8 mouse cellular contexts compared by ENCODE assay signal in the genomic region with DNA sequence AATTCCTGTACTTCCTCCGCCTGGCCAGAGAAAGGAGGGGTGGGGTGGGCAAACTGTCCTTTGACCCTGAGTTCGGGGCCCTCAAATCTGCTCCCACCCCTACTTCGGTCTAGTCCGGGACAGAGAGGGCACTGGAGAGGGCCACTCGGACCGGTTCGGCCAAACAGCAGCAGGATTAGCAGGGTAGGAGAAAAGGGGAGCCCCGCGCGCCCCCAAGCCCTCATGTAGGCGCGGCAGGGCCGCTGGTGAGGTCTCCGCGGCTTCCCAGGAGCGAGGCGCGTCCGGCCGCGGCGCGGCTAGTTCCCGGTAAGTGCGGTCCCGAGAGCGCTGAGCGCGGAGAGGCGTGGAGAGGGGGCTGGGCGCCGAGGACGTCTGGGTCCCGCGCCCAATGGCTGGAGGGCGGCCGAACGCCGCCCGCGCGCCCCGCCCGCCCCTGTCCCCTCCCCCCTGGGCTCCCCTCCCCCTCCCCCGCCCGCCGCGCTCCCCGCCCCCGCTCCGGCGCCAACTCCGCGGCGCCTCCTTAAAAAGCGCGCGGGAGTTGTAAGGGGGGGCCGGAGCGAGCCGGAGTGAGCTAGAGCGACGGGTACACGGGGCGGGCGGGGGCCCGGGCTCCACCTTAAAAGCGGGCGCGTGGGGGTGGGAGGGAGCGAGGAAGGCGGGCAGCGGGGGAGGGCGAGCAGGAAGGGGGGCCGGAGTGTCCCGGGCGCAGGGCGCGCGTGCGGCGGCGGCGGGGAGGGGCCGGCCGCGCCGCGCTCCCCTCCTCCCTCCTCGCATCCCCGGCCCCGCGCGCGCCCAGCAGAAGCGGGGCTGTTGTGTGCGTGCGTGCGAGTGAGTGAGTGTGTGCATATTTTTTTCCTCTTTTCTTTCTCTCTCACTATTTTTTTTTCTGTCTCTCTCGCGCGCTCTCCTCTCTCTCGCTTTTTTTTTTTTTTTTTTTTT. TPM values are rescaled to one million over a fixed set of nuclear protein-coding genes. Genes with fewer than 3 reads are reported as not detected.
DNase-seq lines count a peak whose midpoint lies in the region; ATAC-seq lines count a peak whose summit lies in the region.

No protein-coding gene starts in this region.

- peak overlapping the region; percentile 91 for H3K27ac ChIP-seq in hindbrain, embryonic 15.5 days (replicated peaks)

- no peaks in the 10 kb centered on the region for H3K9me3 ChIP-seq in hindbrain, embryonic 15.5 days
- no peaks in the 10 kb centered on the region for H3K9me3 ChIP-seq in megakaryocyte, embryonic 14.5 days

- peaks cover 31% of the 10 kb centered on the region for H3K4me1 ChIP-seq in hindbrain, embryonic 15.5 days (replicated peaks)
- peaks cover 46% of the 10 kb centered on the region for H3K4me1 ChIP-seq in megakaryocyte, embryonic 14.5 days

- under 1% methylated on average over 51 of the region's 103 CpGs for WGBS in hindbrain, embryonic 15.5 days

- H3K4me3 ChIP-seq in hindbrain, embryonic 15.5 days: peak overlapping the region; percentile 74
- H3K4me3 ChIP-seq in megakaryocyte, embryonic 14.5 days (replicated peaks): peak overlapping the region; percentile 91

- peak; percentile 30 for ATAC-seq in activated CD4-positive, CD25-positive, alpha-beta regulatory T cell, adult 4 months
- peak; percentile 73 for ATAC-seq in hindbrain, embryonic 15.5 days (ENCODE audit: low FRiP score, low read depth)

- peak overlapping the region; percentile 81 for H3K9ac ChIP-seq in hindbrain, embryonic 15.5 days

- intact Hi-C loops in left cerebral cortex, postnatal 10 days (cut with DNase I): no loop called here

- H3K27me3 ChIP-seq in hindbrain, embryonic 15.5 days: peaks cover 14% of the 10 kb centered on the region
- H3K27me3 ChIP-seq in megakaryocyte, embryonic 14.5 days (replicated peaks): no peaks in the 10 kb centered on the region

- peaks cover 22% of the 10 kb centered on the region for H3K36me3 ChIP-seq in hindbrain, embryonic 15.5 days
- H3K36me3 ChIP-seq in megakaryocyte, embryonic 14.5 days (replicated peaks; ENCODE audit: low read length): peaks cover 62% of the 10 kb centered on the region

- H3K4me2 ChIP-seq in hindbrain, embryonic 15.5 days: peak overlapping the region; percentile 92

- DNase-seq in cerebellum, postnatal 36 days: peak; percentile 72 to 86
- peak; percentile 89 for DNase-seq in gastrocnemius, adult 18-20 months (ENCODE audit: low spot score)
- peak; percentile 66 to 95 for DNase-seq in left cerebral cortex, postnatal 10 days (ENCODE audit: extremely low spot score in 1 of 2, low spot score in 2 of 2)
- DNase-seq in right cerebral cortex, adult 2 months (ENCODE audit: low spot score in 2 of 2): peak; percentile 68 to 82
- peak; percentile 93 for DNase-seq in urinary bladder, adult 2 months (ENCODE audit: low spot score)

RNA-seq across cellular contexts. Expression of gene Samd1, which starts 0.6 kb away (rescaled TPM):
- 1 to 10 TPM; 5.5 to 5.9 TPM for polyA plus RNA-seq in activated CD4-positive, CD25-positive, alpha-beta regulatory T cell, adult 4 months (2017; shearing (Covaris generic))
- 10 to 100 TPM; 12.3 to 16.9 TPM for total RNA-seq in gastrocnemius, adult 18-20 months (2021)
- 6.2 and 7.3 TPM in 2 replicates for polyA plus RNA-seq in hindbrain, embryonic 15.5 days (2015; fragmentation: Nextera tagmentation; extraction: Ambion mirVana)
- total RNA-seq in left cerebral cortex, postnatal 10 days (2021): 10 to 100 TPM; 56.4 to 59.1 TPM
- polyA plus RNA-seq in megakaryocyte, embryonic 14.5 days (2012; ENCODE audit: insufficient read depth, low replicate concordance): 72.0 and 104 TPM in 2 replicates
- 34.5 and 36.0 TPM in 2 replicates for polyA plus RNA-seq in urinary bladder, adult 2 months (2012; rRNA removed)

RNA-seq across cellular contexts. Expression of gene 1700067K01Rik, which starts 4.5 kb away (rescaled TPM):
- under 1 TPM in 1 of 2 experiments, not detected in 1; 0.95 TPM for polyA plus RNA-seq in activated CD4-positive, CD25-positive, alpha-beta regulatory T cell, adult 4 months (2017; shearing (Covaris generic))
- total RNA-seq in gastrocnemius, adult 18-20 months (2021): not detected
- 0.47 and 0.75 TPM in 2 replicates for polyA plus RNA-seq in hindbrain, embryonic 15.5 days (2015; fragmentation: Nextera tagmentation; extraction: Ambion mirVana)
- under 1 TPM; 0.34 to 0.65 TPM for total RNA-seq in left cerebral cortex, postnatal 10 days (2021)
- polyA plus RNA-seq in megakaryocyte, embryonic 14.5 days (2012; ENCODE audit: insufficient read depth, low replicate concordance): 0.75 and 2.7 TPM in 2 replicates
- 0.18 and 0.19 TPM in 2 replicates for polyA plus RNA-seq in urinary bladder, adult 2 months (2012; rRNA removed)

RNA-seq across cellular contexts. Expression of gene 2210011C24Rik, which starts 15.1 kb away (rescaled TPM):
- 1 to 10 TPM in 1 of 2 experiments, under 1 TPM in 1; 0.83 to 1.1 TPM for polyA plus RNA-seq in activated CD4-positive, CD25-positive, alpha-beta regulatory T cell, adult 4 months (2017; shearing (Covaris generic))
- 1 to 10 TPM; 2.0 to 2.4 TPM for total RNA-seq in gastrocnemius, adult 18-20 months (2021)
- polyA plus RNA-seq in hindbrain, embryonic 15.5 days (2015; fragmentation: Nextera tagmentation; extraction: Ambion mirVana): 0.41 and 0.70 TPM in 2 replicates
- under 1 TPM in 1 of 2 experiments, not detected in 1; 0.51 TPM for total RNA-seq in left cerebral cortex, postnatal 10 days (2021)
- not detected in 2 replicates for polyA plus RNA-seq in megakaryocyte, embryonic 14.5 days (2012; ENCODE audit: insufficient read depth, low replicate concordance)
- polyA plus RNA-seq in urinary bladder, adult 2 months (2012; rRNA removed): 0.14 and 0.15 TPM in 2 replicates

RNA-seq across cellular contexts. Expression of gene Prkaca, which starts 24.0 kb away (rescaled TPM):
- polyA plus RNA-seq in activated CD4-positive, CD25-positive, alpha-beta regulatory T cell, adult 4 months (2017; shearing (Covaris generic)): 10 to 100 TPM; 18.9 to 22.0 TPM
- 100 to 1,000 TPM; 155 to 157 TPM for total RNA-seq in gastrocnemius, adult 18-20 months (2021)
- polyA plus RNA-seq in hindbrain, embryonic 15.5 days (2015; fragmentation: Nextera tagmentation; extraction: Ambion mirVana): 241 and 250 TPM in 2 replicates
- total RNA-seq in left cerebral cortex, postnatal 10 days (2021): 100 to 1,000 TPM; 255 to 264 TPM
- polyA plus RNA-seq in megakaryocyte, embryonic 14.5 days (2012; ENCODE audit: insufficient read depth, low replicate concordance): 25.3 and 30.8 TPM in 2 replicates
- polyA plus RNA-seq in urinary bladder, adult 2 months (2012; rRNA removed): 74.4 and 81.2 TPM in 2 replicates

RNA-seq across cellular contexts. Expression of gene Palm3, which starts 24.4 kb away (rescaled TPM):
- 1 to 10 TPM; 1.1 to 2.4 TPM for polyA plus RNA-seq in activated CD4-positive, CD25-positive, alpha-beta regulatory T cell, adult 4 months (2017; shearing (Covaris generic))
- total RNA-seq in gastrocnemius, adult 18-20 months (2021): under 1 TPM; 0.09 to 0.11 TPM
- polyA plus RNA-seq in hindbrain, embryonic 15.5 days (2015; fragmentation: Nextera tagmentation; extraction: Ambion mirVana): 8.6 and 8.8 TPM in 2 replicates
- 10 to 100 TPM in 1 of 2 experiments, 1 to 10 TPM in 1; 9.2 to 11.3 TPM for total RNA-seq in left cerebral cortex, postnatal 10 days (2021)
- polyA plus RNA-seq in megakaryocyte, embryonic 14.5 days (2012; ENCODE audit: insufficient read depth, low replicate concordance): not detected in 2 replicates
- polyA plus RNA-seq in urinary bladder, adult 2 months (2012; rRNA removed): 0.21 and 0.24 TPM in 2 replicates

Comparison
In these comparisons a context has a peak if more than half of its experiments do, and no peak if none do; other contexts are left out.
1. Peak in every context shown above with its lines: DNase-seq, ATAC-seq, H3K4me3 ChIP-seq and H3K27ac ChIP-seq.